14 mouse cellular contexts compared by ENCODE assay signal in the genomic region with DNA sequence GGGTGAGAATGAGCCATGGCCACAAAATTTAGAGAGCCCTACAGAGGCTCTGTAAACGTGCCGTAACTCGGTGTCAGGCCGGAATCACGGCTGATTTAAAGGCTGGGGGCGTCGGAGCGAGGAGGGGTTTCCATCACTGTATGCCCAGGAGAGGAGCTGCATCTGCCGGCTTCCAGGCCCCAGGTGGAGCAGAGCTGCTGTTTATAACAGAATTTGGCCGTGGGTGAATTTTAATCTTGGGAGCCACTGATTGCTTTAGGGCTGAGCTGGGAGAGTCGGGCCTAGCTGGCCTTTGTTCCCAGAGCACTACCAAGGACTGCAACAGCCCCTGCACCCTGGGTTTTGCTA.
A peak's percentile ranks its signal among the peaks of the same experiment; 100 is the strongest.
DNase-seq lines count a peak whose midpoint lies in the region; ATAC-seq lines count a peak whose summit lies in the region.
"Had no signal": no experiment of that assay in that cellular context is flagged by ENCODE, and none has a peak within 500 bp of the region (broad histone marks: within the 10 kb centered on the region; RNA-seq: fewer than 3 reads in every experiment).

No protein-coding gene starts in this region.

- 0 out of 2 replicates have a peak overlapping the region, but pooled peaks have one; percentile 46 for H3K27ac ChIP-seq in forebrain, embryonic 12.5 days
- H3K27ac ChIP-seq in forebrain, embryonic 13.5 days = no peak overlapping the region
- H3K27ac ChIP-seq in hindbrain, embryonic 13.5 days = peak overlapping the region; percentile 77
- peak overlapping the region; percentile 17; the same call in 1 of the 2 replicates for H3K27ac ChIP-seq in midbrain, embryonic 11.5 days (ENCODE audit: low read depth, low read length)
- H3K27ac ChIP-seq: gastrocnemius, adult 2 months; heart, embryonic 10.5 days; lung, embryonic 15.5 days had no signal

- no peaks in the 10 kb centered on the region for H3K9me3 ChIP-seq in forebrain, embryonic 12.5 days
- peaks cover 2% of the 10 kb centered on the region for H3K9me3 ChIP-seq in forebrain, embryonic 13.5 days (replicated peaks)
- peaks cover 3% of the 10 kb centered on the region; the same call in 1 of the 2 replicates for H3K9me3 ChIP-seq in hindbrain, embryonic 13.5 days
- no peaks in the 10 kb centered on the region for H3K9me3 ChIP-seq in midbrain, embryonic 11.5 days (ENCODE audit: control insufficient read depth, low read length)
- H3K9me3 ChIP-seq: heart, embryonic 10.5 days; lung, embryonic 15.5 days had no signal

- DNase-seq in MN1 (ENCODE audit: low spot score) = peak; percentile 27
- DNase-seq in midbrain, embryonic 11.5 days (ENCODE audit: low spot score, missing footprints) = no peak
- DNase-seq in layer of hippocampus, adult 11-12 months (ENCODE audit: low spot score) = no peak
- DNase-seq in left cerebral cortex, adult 18-20 months (ENCODE audit: low spot score in 2 of 2) = no peak
- DNase-seq in frontal cortex, postnatal 25 days (ENCODE audit: low spot score in 2 of 2) = no peak
- DNase-seq: cerebellum, adult 9-10 months; gastrocnemius, adult 2 months; kidney, postnatal 25 days had no signal

- 70% methylated on average over 11 of the region's 11 CpGs for WGBS in forebrain, embryonic 12.5 days
- 75% methylated on average over 11 of the region's 11 CpGs for WGBS in forebrain, embryonic 13.5 days
- 29% methylated on average over 11 of the region's 11 CpGs for WGBS in hindbrain, embryonic 13.5 days
- WGBS in midbrain, embryonic 11.5 days = 79% methylated on average over 11 of the region's 11 CpGs

- H3K4me2 ChIP-seq in forebrain, embryonic 12.5 days = no peak overlapping the region
- H3K4me2 ChIP-seq in forebrain, embryonic 13.5 days = no peak overlapping the region
- no peak overlapping the region for H3K4me2 ChIP-seq in hindbrain, embryonic 13.5 days
- no peak overlapping the region for H3K4me2 ChIP-seq in midbrain, embryonic 11.5 days
- H3K4me2 ChIP-seq: lung, embryonic 15.5 days had no signal

- no peak overlapping the region for H3K9ac ChIP-seq in forebrain, embryonic 12.5 days
- H3K9ac ChIP-seq in forebrain, embryonic 13.5 days = no peak overlapping the region
- H3K9ac ChIP-seq in hindbrain, embryonic 13.5 days = no peak overlapping the region; the same call in 1 of the 2 replicates
- H3K9ac ChIP-seq in midbrain, embryonic 11.5 days (ENCODE audit: low read length) = no peak overlapping the region
- H3K9ac ChIP-seq: lung, embryonic 15.5 days had no signal

- H3K4me1 ChIP-seq in forebrain, embryonic 12.5 days = peaks cover 14% of the 10 kb centered on the region
- peaks cover 11% of the 10 kb centered on the region for H3K4me1 ChIP-seq in forebrain, embryonic 13.5 days
- peaks cover 42% of the 10 kb centered on the region for H3K4me1 ChIP-seq in hindbrain, embryonic 13.5 days (replicated peaks)
- no peaks in the 10 kb centered on the region for H3K4me1 ChIP-seq in midbrain, embryonic 11.5 days (ENCODE audit: control insufficient read depth, insufficient read depth, low read length)
- H3K4me1 ChIP-seq: lung, embryonic 15.5 days had no signal

- no peak overlapping the region for H3K4me3 ChIP-seq in forebrain, embryonic 12.5 days (replicated peaks)
- H3K4me3 ChIP-seq in forebrain, embryonic 13.5 days = no peak overlapping the region
- no peak overlapping the region for H3K4me3 ChIP-seq in hindbrain, embryonic 13.5 days
- no peak overlapping the region for H3K4me3 ChIP-seq in midbrain, embryonic 11.5 days (ENCODE audit: low read depth, low read length)
- H3K4me3 ChIP-seq: gastrocnemius, adult 2 months; heart, embryonic 10.5 days; lung, embryonic 15.5 days had no signal

- ATAC-seq in forebrain, embryonic 12.5 days (ENCODE audit: low FRiP score) = peak; percentile 24; the same call in 1 of the 2 replicates
- no peak for ATAC-seq in forebrain, embryonic 13.5 days
- peak; percentile 58 for ATAC-seq in hindbrain, embryonic 13.5 days (ENCODE audit: low FRiP score)
- ATAC-seq in midbrain, embryonic 11.5 days (ENCODE audit: low FRiP score) = peak; percentile 47

- H3K36me3 ChIP-seq in forebrain, embryonic 12.5 days (replicated peaks) = no peaks in the 10 kb centered on the region
- H3K36me3 ChIP-seq in forebrain, embryonic 13.5 days (ENCODE audit: poor library complexity, severe bottlenecking) = no peaks in the 10 kb centered on the region
- no peaks in the 10 kb centered on the region for H3K36me3 ChIP-seq in hindbrain, embryonic 13.5 days
- H3K36me3 ChIP-seq in midbrain, embryonic 11.5 days (ENCODE audit: control insufficient read depth, insufficient read depth, low read length) = no peaks in the 10 kb centered on the region
- H3K36me3 ChIP-seq: G1E; heart, embryonic 10.5 days; lung, embryonic 15.5 days had no signal

- H3K27me3 ChIP-seq in forebrain, embryonic 12.5 days = no peaks in the 10 kb centered on the region
- no peaks in the 10 kb centered on the region for H3K27me3 ChIP-seq in forebrain, embryonic 13.5 days
- H3K27me3 ChIP-seq in hindbrain, embryonic 13.5 days = no peaks in the 10 kb centered on the region
- no peaks in the 10 kb centered on the region for H3K27me3 ChIP-seq in midbrain, embryonic 11.5 days (ENCODE audit: control insufficient read depth, insufficient read depth, low read length)
- H3K27me3 ChIP-seq: lung, embryonic 15.5 days had no signal
